Mouse (Mus musculus) ZHBTc4 (cell line): ENCODE measurements around the gene Per1.

Source experiments
- DNase-seq: peaks from one replicate; pipeline ENCODE4 v3.0.0-alpha.2; 2011; ENCODE audit warnings: low read depth, low spot score

Gene Per1

DNA sequence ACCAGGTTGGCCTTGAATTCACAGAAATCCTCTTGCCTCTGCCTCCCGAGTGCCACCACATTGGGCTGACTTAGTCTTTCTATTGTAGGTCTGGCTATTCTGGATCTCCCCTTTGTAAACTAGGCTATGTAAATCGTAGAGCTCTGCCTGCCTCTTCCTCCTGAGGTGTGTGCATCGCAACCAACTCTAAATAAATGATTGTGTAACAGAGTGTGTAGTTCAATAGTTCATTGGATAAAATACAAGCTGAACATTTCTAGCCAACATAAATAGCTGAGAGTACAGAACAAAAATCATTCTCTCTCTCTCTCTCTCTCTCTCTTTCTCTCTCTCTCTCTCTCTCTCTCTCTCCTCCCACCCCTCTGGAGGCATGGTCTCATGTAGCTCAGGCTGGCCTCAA is 19.6 kb downstream of the Per1 start:
- no peak for DNase-seq

DNA sequence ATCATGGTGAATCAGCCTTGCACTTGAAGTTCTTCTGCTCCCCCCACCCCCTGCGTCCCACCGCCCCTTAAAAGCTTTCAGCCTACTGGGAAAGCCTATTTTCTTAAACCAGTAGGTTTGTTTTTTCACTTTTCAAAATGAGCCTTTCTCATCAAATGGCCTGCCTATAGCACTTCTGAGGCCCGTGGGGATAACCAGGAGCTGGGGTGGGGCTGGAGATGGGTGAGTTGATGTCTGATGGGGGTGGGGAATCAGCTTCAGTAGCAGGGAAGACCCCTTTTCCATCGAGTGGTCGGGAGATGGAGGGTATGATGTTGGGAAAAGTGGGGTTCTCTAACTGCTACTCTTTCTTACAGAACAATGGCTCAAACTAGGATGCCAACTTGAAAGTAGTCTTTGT is 21.8 kb downstream of the Per1 start:
- no peak for DNase-seq

DNA sequence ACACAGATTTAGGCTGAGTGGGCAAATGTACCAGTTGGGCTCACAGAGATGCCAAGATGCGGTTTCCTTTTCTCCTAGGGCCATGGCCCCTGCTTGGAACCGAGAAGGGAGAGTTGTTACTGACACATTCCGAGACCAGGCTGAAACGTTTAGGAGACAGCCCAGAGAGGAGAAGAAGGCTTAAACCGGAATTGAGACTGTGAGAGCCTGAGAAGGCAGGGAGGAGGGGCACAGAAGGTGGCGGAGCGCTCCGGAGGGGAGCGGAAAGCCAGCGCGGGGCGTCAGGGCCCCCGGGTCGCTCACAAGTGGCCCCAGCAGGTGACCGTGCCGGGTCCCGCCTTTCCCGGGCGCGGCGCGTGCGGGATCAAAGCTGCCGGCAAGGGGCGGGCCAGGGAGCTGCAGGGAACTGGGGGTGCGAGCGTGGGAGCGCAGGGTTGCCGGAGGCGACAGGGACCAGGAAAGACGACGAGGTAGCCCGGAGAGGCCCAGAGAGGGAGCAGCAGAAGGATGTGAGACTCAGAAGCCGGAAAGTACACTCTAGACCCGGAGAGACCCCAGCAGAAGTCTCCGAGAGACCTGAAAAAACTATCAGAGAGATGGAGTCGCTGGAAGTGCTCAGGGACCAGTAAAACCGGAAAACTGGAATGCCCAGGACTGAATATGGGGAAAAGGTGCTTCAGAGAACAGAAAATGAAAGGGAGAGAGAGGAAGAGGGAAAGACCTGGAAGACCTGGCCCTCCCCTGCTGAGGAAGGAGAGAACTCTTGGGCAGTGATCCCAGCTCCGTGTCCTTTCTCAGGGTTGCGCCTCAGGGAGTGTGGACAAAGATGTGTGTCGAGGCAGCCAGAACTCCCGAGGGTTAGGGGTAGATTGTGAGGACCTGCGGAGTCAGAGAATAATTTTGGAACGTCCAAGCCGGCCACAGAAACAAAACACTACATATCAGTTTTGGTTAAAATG is 23.0 kb downstream of the Per1 start:
- DNase-seq = peak; percentile 74

DNA sequence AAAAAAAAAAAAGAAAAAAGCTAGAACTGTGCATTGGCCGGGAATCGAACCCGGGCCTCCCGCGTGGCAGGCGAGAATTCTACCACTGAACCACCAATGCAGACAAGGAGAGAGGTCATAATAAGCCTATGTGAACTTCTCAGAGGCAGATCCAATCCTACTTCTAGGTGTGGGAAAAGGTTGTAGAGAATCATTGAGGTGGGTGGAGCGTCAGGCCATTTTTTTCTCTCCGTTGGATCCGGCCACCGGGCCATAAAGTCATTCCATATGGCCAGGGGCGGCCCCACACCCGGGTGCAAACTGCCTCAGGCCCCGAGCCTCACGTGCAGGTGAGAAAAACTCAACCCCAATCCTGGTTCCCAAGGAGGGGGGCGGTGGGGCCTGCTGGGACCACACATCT is 23.7 kb downstream of the Per1 start:
- peak; percentile 89 for DNase-seq

DNA sequence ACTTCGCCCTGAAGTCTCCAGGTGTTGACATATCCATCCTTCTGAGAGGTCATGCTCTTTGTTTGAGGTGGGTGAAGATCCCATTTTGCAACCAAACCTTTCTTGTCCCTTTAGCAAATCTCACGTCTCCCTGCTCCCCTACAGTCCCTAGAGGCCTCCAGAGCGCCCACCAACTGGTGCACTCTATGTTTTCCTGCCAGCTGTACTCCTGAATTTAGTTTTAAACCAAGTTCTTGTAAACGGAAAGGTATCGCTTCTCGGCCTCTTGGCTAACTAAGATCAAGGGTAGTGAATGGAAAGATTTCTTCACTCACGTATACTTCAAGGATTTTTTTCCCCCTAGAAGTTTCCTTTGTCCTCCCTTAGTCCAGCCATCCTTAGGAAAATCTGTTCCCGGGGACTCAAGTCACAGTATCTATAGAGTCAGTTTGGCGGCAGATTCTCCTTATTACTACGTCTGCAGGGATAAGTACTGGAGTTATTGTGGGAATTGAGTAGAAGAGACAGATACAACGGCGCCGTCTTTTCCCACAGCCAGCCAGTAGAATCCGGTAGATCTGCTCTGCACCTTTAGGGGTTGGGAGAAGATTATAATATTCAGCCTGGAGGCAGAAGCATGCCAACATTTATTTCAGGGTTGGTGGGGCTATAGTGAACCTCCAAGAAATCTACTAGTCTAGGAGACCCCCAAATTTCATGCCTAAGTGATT is 24.6 kb downstream of the Per1 start:
- DNase-seq = no peak

DNA sequence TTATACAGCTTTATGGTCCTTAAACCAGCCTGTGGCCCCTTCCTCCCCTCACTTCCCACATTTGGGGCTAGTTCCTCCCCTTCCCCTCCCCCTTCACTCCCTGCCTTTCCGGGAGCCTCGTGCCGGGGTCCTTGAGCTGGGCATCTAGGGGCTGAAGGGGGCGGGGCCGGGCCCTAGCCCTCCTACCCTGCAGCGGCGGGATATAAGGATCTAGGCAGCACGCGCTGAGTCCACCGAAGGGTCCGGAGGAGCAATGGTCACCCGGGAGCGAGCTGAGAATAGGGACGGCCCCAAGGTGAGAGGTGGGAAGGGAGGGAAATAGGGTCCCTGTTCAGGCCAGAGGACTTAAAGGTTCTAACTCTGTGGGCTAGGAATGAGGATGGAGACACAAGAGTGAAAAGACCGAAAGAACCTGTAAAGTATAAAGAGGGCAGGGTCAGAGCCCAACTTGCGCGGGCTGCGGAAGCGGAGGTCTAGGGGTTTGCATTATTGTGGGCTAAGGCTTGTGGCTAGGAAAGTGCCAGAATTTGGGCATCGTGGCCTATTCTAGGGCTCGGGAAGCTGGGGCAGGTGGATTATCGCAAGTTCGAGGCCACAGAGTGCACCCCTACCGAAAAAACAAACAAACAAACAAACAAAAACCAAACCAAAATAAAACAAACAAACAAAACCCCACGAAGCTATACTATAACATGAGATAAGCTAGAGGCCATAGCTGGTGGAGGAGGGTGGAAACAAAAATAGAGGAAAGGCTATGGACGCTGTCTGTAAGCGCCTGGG is 25.4 kb downstream of the Per1 start, which contains the start of gene Hes7:
Gene Hes7 (plus strand): TSS at position 184 of the 780 bp plus-strand sequence.
- DNase-seq = no peak

DNA sequence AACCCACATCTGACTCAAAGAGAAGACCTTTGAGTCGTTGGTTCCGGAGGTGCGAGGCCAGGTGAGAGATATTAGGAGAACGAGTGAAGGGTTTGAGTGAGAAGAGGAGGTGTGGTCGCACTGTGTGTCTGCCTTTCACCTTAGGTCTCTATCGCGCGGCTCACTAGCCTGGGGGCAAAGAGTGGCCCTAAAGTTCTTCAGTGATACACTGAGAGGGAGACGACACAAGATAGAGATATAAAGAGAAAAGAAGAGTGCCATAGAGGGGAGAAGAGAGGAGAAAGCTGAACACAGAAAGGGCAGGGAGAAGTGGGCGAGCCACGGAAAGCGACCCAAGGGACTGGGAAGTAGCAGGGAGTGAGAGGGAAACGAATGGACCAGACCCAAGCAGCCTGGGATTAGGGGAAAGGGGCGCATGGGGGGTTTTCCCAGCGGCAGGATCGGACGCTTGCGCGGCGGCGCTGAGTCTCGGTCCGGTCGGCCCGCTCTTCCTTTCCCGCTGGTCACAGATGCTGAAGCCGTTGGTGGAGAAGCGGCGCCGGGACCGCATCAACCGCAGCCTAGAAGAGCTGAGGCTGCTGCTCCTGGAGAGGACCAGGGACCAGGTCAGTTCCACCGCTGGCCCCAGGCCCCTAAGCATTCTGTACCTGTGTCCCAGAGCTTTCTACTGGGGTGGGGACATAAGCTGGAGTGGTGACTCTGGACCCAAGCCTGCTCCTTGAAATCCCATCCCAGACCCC is 26.2 kb downstream of the Per1 start:
- DNase-seq = peak; percentile 49

DNA sequence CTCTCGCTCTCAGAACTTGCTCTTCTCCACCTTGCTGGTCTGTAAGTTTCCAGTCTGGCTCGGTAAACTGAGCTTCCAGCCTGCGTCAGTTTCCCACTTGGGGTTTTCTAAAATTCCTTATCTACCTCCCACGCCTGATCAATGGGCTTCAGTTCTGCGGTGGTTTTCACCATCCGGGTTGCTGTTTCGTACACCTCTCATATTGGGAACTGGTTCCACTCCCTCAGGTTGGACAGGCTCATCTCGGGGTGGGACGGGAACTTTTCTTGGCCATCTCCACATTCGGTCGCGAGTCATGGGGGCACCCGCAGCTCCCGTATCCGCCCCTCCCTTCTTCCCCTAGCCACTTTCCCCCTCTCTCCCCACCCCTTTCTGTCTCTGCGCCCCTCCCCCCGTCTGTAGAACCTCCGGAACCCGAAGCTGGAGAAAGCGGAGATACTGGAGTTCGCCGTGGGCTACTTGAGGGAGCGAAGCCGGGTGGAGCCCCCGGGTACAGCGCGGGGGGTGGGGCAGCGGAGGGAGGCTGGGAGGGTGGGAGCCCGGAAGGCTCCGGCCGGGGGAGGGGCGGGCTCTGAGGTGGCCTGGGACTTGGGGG is 26.8 kb downstream of the Per1 start:
- DNase-seq = peak; percentile 77

DNA sequence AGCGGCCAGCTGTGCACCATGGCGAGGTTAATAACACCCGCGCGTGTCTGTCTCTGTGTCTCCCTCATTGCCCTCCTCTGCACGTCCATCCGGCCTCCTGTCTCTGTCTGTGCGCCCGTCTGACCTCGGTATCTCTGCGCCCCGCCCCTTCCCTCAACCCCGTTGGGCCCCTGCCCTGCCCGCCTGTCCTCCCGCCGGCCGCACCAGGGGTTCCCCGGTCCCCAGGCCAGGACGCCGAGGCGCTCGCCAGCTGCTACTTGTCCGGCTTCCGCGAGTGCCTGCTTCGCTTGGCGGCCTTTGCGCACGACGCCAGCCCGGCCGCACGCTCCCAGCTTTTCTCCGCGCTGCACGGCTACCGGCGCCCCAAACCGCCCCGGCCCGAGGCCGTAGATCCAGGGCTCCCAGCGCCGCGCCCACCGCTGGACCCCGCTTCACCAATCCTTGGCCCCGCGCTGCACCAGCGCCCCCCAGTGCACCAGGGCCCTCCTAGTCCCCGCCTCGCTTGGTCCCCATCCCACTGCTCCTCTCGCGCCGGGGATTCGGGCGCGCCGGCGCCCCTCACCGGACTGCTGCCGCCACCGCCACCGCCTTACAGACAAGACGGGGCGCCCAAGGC is 27.4 kb downstream of the Per1 start, which contains the start of gene 9130213A22Rik:
Gene 9130213A22Rik (minus strand): TSS at position 254 of the 616 bp plus-strand sequence.
- peak; percentile 82 for DNase-seq

DNA sequence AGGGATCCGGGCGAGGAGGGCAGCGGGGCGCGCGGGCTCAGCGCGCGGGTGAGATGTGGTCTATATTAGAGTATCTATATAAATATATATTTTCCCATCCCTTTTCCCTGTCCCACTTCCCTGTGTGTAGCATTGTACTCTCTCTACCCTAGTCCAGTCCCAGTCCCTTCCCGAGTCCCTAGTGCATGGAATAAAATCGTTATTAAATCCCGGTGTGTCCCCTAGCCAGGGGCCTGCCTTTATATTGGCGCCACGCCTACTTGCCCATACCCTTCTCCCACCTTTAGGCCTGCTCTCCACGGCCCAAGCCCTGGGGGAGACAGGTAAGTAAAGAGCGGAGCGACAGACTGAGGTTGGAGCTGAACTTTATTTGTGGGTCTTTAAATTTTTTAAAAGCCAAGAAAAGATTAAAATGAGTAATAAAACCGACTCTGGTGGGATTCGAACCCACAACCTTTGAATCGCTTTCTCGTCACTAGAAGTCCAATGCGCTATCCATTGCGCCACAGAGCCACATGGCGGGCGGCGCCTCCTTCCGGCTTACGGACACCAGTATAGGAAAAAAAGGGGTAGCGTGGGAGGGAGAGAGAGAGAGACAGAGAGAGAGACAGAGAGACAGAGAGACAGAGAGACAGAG is 28.2 kb downstream of the Per1 start:
- peak; percentile 93 for DNase-seq

DNA sequence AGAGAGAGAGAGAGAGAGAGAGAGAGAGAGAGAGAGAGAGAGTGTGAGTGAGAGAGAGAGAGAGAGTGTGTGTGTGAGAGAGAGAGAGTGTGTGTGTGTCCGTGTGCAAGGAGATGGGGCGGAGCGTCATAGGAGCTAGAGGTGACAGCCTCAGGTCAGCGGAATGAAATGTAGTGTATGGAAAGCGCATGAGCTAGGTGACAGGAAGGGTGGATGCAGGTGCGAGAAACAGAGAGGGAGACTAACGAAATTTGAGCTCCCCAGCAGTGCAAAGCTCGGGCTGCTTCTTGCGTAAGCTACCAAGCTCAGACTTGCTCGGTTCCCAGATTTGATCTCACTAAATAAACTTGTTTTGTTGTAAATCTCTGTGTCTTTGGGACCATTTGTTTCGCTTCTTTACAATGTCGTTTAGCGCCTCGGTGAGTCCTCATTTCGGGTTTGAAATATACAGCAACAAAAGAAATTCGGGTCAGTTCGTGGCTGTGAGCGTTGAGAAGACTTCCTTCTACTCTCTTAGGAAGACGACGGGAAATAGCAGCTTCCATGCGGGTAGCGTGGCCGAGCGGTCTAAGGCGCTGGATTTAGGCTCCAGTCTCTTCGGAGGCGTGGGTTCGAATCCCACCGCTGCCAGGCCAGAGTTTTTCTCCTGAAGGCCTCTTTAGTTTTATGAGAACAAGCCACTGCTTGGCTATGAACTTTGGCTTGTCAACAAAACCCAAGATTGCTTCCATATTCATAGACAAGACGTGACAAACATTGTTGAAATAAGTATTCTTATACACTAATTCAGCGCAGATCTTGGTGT is 28.9 kb downstream of the Per1 start:
- DNase-seq = peak; percentile 94

DNA sequence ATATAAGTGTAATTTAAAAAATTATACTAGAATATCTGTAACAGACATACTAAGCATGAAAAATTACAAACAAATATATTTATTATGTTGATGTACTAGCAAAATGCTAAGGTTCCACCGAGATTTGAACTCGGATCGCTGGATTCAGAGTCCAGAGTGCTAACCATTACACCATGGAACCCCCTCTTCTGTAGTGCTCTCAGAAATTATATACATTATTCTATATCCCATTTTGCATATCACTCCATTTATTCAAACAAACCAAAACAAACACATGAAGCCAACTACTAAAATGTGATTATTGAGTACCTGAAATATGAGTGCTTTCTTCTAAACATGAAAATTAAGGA is 29.5 kb downstream of the Per1 start:
- peak; percentile 77 for DNase-seq

DNA sequence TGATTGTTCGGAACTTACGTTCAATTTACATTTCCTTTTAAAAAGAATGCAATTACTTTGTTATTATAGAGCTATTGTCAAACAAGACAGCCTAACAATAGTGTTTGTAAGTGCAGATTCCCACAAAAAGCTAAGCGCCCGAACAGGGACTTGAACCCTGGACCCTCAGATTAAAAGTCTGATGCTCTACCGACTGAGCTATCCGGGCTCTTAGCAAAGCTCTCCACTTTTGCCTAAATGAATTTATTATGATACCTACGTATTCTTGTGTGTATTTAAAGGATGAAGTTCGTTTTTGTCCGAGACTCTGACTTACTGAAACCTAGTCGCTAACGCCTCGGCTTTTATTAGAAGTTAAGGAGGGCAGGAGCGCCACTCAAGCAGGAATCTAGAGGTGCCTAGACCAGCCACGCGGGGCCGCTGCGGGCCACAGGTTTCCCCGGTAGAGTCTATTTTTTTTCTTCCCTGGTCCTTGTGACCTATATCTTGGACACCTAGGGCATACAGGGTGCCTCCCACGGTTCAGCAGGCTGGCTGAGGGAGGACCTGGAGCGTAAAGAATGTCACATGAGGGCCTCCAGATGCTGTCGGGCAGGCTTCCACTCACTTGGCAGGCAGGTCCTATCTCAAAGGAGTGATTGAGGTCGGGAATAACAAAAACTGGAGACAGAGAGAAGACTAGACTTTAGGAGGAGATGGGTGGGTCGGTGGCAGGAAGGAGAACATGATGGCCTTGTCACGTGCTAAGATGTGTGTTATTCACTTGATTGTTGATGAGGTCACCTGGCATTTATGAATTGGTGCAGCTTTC is 30.2 kb downstream of the Per1 start:
- peak; percentile 96 for DNase-seq

DNA sequence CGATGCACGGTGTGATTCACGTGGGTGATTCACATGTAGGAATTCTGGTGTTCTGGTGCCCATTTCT is 30.7 kb downstream of the Per1 start, which contains the start of gene Aloxe3:
Gene Aloxe3 (plus strand): TSS at position 45 of the 67 bp plus-strand sequence.
- DNase-seq = no peak

DNA sequence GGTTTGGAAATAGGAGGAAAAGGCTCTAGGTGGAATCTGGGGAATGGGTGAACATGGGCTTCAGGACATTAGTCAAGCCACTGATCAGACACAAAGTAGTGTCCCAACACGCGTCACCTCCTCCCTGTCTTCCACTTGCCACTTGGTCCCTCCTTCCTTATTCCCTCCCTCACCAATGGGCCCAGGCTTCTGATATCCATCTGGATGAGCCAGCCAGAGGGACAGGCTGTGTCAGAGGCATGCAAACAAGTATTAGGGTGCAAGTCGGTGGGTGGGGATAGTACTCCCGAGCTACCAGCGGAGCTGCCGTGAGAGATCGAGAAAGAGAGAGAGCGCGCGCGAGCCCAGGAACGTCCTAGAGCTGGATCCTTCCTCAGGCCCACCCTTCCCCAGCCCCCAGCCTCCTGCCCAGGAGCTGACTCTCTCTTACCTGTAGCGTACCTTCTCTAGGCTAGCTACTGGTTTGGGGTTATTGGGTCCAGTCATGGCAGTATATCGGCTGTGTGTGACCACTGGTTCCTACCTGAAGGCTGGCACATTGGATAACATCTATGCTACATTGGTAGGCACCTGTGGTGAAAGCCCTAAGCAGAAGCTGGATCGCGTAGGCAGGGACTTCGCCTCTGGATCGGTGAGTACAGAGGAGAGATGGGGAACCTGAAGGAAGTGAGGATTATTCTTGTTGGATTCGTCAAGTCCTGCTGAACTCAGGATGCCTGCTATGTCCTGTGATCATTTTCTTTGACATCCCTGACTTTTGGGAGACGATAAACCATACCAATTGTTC is 31.1 kb downstream of the Per1 start:
- DNase-seq = no peak

DNA sequence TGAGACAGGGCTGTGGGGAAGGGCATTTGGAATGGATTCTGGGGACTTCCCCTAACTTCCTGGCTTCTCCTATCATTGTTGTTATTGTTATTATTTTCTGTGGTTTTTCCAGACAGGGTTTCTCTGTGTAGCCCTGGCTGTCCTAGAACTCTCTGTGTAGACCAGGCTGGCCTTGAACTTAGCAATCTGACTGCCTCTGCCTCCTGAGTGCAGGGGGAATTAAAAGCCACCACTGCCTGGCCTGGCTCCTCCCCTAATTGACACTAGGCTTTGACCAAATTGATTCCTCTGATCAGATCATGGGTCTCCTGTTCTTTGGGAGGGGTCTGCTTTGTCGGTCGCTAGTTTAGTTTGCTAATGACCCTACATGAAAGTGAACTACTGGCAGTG is 31.7 kb downstream of the Per1 start:
- peak; percentile 41 for DNase-seq

DNA sequence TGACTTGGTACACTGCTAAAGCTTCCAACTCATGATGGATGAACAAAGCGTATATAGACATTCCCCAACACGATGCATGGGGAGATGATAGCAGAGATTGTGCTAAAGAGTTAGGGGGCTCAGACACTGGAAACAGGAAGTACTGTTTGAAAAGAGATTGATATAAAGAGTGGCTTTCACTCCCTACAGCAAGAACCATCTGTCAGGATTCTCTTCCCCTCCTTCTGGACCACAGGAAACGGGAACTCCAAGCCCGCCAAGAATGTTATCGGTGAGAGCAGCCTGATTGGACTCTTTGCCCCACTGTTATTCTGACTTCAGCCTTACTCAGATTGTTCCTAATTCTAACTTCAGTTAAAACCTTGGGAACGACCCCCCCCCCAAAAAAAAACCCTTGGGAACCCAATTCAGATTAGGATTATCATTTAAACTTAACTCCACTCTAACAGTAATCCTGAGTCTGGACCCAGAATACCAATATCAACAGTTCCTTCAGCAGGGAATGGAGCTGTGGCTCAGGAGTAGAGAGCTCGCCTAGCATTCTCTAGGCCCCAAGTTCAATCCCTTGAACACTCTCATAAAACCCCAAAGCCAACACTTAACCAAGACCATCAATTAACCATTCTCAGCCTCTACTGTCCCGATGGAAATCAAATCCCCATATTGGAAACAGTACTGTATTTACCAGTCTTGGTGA is 33.6 kb downstream of the Per1 start:
- DNase-seq = no peak
